Mouse (Mus musculus) heart, embryonic 14.5 days (tissue): ENCODE measurements around the gene Slc22a3. TPM values are rescaled to one million over a fixed set of nuclear protein-coding genes. Genes with fewer than 3 reads are reported as not detected.

Source experiments
- ATAC-seq: fragments of 200-750 bp; cut with Nextera tagmentation; 2 replicates; pipeline ENCODE4 v1.8.0; 2017; ENCODE audit warnings: low read depth, moderate TSS enrichment; ENCODE audit not compliant: insufficient number of reproducible peaks, insufficient read depth, low FRiP score
- H3K27ac ChIP-seq, 2 experiments: fragments of 200-500 bp in 1 of 2; fragments of 300-500 bp in 1 of 2; sonication (generic) in 1 of 2; replicated peaks in 1 of 2; 2 replicates each; pipeline ENCODE4 v1.5.1; 2012 to 2014; ENCODE audit warnings: low read depth in 2 of 2, low read length in 2 of 2, control low read depth in 1 of 2, mild to moderate bottlenecking in 1 of 2, mixed read lengths in 1 of 2; ENCODE audit not compliant: control insufficient read depth in 1 of 2, insufficient read depth in 1 of 2
- H3K27me3 ChIP-seq: fragments of 300-500 bp; sonication (generic); 2 replicates; pipeline ENCODE4 v1.6.1; 2014; ENCODE audit warnings: mild to moderate bottlenecking, low read length, control low read depth; ENCODE audit not compliant: control insufficient read depth, insufficient read depth
- H3K36me3 ChIP-seq: fragments of 300-500 bp; sonication (generic); 2 replicates; pipeline ENCODE4 v1.6.1; 2014; ENCODE audit warnings: mild to moderate bottlenecking, control low read depth, low read length, mixed read lengths; ENCODE audit not compliant: control insufficient read depth, insufficient read depth
- H3K4me1 ChIP-seq, 2 experiments: fragments of 200-500 bp in 1 of 2; fragments of 300-500 bp in 1 of 2; sonication (generic) in 1 of 2; 2 replicates each; pipeline ENCODE4 v1.6.1; 2012 to 2014; ENCODE audit warnings: low read length in 2 of 2, control low read depth in 1 of 2, mixed read lengths in 1 of 2; ENCODE audit not compliant: control insufficient read depth in 2 of 2, insufficient read depth in 2 of 2
- H3K4me2 ChIP-seq: fragments of 300-500 bp; sonication (generic); 2 replicates; pipeline ENCODE4 v1.6.1; 2014; ENCODE audit warnings: mild to moderate bottlenecking, low read length
- H3K4me3 ChIP-seq, 2 experiments: fragments of 200-500 bp in 1 of 2; fragments of 300-500 bp in 1 of 2; sonication (generic) in 1 of 2; 2 replicates each; pipeline ENCODE4 v1.5.1; 2012 to 2014; ENCODE audit warnings: low read length in 2 of 2, mild to moderate bottlenecking in 2 of 2, control low read depth in 1 of 2, low read depth in 1 of 2, moderate library complexity in 1 of 2; ENCODE audit not compliant: control insufficient read depth in 1 of 2, insufficient read depth in 1 of 2
- H3K9ac ChIP-seq: fragments of 300-500 bp; sonication (generic); 2 replicates; pipeline ENCODE4 v1.6.1; 2014; ENCODE audit warnings: mild to moderate bottlenecking, low read length
- H3K9me3 ChIP-seq: fragments of 300-500 bp; sonication (generic); 2 replicates; pipeline ENCODE4 v1.6.1; 2016; ENCODE audit warnings: low read length, control low read depth; ENCODE audit not compliant: control insufficient read depth
- WGBS: fragments of 180-500 bp; shearing (Covaris S2); extraction: QIAGEN DNeasy Blood & Tissue Kit; methylation state at CpG from one replicate; pipeline ENCODE4 v1.1.7; 2014; 5-methylcytosine and 5-hydroxymethylcytosine counted together
- polyA plus RNA-seq: library from polyadenylated mRNA; unstranded; fragments of >200 nt; fragmentation: Nextera tagmentation; extraction: Ambion mirVana; gene quantifications from 2 replicates; pipeline ENCODE4 v1.2.1, GENCODE M21; 2014

Gene Slc22a3
- 0.27 and 0.45 TPM in 2 replicates for polyA plus RNA-seq

DNA sequence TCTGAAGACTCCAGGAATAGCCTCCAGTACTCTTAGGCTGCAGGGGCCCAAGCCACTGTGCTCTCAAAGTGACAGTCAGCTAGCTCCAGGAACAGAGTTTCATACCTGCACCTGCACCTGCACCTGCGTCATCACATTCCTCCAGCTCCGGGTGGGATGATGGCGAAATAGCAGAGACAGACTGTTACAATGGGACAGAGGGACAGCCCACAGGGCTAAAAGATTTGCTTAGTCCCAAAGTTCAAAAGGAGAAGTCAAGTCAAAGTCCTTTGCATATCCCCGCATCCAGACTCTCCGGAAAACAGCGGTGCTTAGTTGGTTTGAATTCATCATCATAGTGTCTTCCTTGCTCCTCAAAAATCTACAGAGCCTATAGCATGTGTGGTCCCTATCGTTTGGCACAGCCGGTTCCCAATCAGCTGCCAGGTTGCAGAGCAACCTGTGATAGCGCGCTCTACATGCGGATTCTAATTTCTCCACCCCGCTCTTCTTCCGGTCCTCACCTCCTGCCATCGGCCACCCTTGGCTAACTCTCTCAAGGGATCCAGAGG is at the start of gene Slc22a3:
Gene Slc22a3 (minus strand): TSS at position 51 of the 551 bp plus-strand sequence.
- peak within 1 kb of the TSS; percentile 49; the same call in 1 of the 2 replicates for H3K9ac ChIP-seq
- ATAC-seq = no peak
- H3K4me3 ChIP-seq = peak within 1 kb of the TSS; percentile 32 to 48
- H3K36me3 ChIP-seq = no peaks in the 10 kb centered on the region
- peaks cover 2 to 3% of the 10 kb centered on the region in 2 experiments; a peak in 1 of 4 replicates for H3K4me1 ChIP-seq
- H3K27ac ChIP-seq = no peak within 1 kb of the TSS
- peaks cover 54% of the 10 kb centered on the region for H3K27me3 ChIP-seq
- peak within 1 kb of the TSS; percentile 79 for H3K4me2 ChIP-seq
- WGBS = 20% methylated on average over 14 of the region's 14 CpGs
- no peaks in the 10 kb centered on the region for H3K9me3 ChIP-seq

- H3K4me1 ChIP-seq = peaks cover 7 to 8% of the 10 kb centered on the region in 2 experiments
- 56% methylated on average over 13 of the region's 13 CpGs for WGBS
- no peak for ATAC-seq
These were observed 27.0 kb upstream of the Slc22a3 start for GRCm38 (mm10) chr17:12534353-12535145.

GRCm38 (mm10) chr17:12532115-12532514 is 24.6 kb upstream of the Slc22a3 start:
- H3K4me2 ChIP-seq = no peak overlapping the region
- WGBS = 37% methylated on average over 5 of the region's 5 CpGs
- H3K27me3 ChIP-seq = no peaks in the 10 kb centered on the region
- no peak for ATAC-seq
- no peak overlapping the region for H3K9ac ChIP-seq
- no peaks in the 10 kb centered on the region for H3K36me3 ChIP-seq
- no peak overlapping the region for H3K4me3 ChIP-seq
- no peaks in the 10 kb centered on the region for H3K9me3 ChIP-seq
- no peak overlapping the region for H3K27ac ChIP-seq
- H3K4me1 ChIP-seq = peaks cover 8% of the 10 kb centered on the region in 2 experiments

More at GRCm38 (mm10) chr17:12534353-12535145, 27.0 kb upstream of the Slc22a3 start:
- H3K4me3 ChIP-seq = no peak overlapping the region
- no peak overlapping the region for H3K9ac ChIP-seq
- no peaks in the 10 kb centered on the region for H3K9me3 ChIP-seq
- no peak overlapping the region for H3K27ac ChIP-seq
- H3K27me3 ChIP-seq = no peaks in the 10 kb centered on the region
- H3K36me3 ChIP-seq = no peaks in the 10 kb centered on the region
- no peak overlapping the region for H3K4me2 ChIP-seq

GRCm38 (mm10) chr17:12530081-12530480 is 22.6 kb upstream of the Slc22a3 start:
- WGBS = 28% methylated on average over 6 of the region's 6 CpGs
- Histone ChIP-seq H3K27me3 (no peaks in the 10 kb centered on the region), H3K9me3 (no peaks in the 10 kb centered on the region), H3K9ac (no peak overlapping the region), H3K27ac (0 out of 4 replicates have a peak overlapping the region, but pooled peaks of 1 of the 2 experiments have one; percentile 35), H3K4me1 (peaks cover 8% of the 10 kb centered on the region in 2 experiments), H3K4me2 (no peak overlapping the region), H3K4me3 (no peak overlapping the region), H3K36me3 (no peaks in the 10 kb centered on the region)
- ATAC-seq = no peak

DNA sequence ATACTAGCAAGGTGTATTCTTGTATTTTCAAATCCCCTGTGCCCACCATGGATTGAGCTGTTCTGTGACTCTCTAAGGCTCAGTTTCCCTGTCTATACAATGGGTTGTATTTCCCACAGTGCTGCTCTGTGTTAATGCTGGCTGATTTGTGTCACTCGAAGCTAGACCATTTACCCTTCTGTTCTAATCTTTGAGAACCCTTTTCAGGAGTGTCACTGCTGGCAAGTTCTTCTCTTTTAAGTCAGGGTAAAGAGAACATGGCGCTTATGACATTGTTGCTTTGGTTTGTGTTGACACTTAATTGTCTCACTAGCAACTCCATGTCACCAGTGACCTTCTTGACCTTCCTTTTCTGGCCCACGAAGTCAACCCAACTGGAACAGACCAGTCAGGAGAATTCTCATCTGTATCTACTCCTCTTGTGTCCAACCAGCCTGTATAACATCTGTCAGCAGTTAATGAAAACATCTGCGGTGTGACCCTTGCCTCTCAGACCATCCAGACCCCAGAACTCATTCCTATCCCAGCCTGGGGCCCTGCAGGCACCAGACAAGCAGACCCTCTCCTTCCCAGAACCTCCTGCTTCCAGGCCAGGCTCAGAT is 22.0 kb upstream of the Slc22a3 start:
- H3K9me3 ChIP-seq = no peaks in the 10 kb centered on the region
- 35% methylated on average over 4 of the region's 4 CpGs for WGBS
- no peak overlapping the region for H3K9ac ChIP-seq
- peaks cover 8% of the 10 kb centered on the region in 2 experiments for H3K4me1 ChIP-seq
- no peaks in the 10 kb centered on the region for H3K36me3 ChIP-seq
- H3K27me3 ChIP-seq = no peaks in the 10 kb centered on the region
- no peak overlapping the region for H3K27ac ChIP-seq
- H3K4me2 ChIP-seq = no peak overlapping the region
- ATAC-seq = no peak
- no peak overlapping the region for H3K4me3 ChIP-seq

DNA sequence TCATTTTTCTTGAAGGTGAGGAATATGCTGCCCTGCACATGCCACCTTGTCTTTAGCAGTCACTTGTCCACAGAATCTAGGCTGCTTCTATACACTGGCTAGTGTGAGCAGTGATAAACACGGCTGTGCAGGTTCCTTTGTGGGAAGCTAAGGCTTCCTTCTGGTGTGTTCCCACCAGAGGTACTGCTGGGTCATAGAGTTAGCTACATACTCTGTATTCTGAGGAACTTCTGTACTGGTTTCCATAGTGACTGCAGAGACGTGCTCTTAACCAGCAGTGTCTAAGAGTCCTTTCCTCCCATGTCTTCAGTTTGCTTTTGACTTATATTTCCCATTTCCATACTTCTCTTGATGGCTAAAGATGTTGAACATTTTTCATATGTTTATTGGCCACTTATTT is 11.6 kb upstream of the Slc22a3 start:
- H3K4me3 ChIP-seq = no peak overlapping the region
- no peak overlapping the region for H3K4me2 ChIP-seq
- H3K27ac ChIP-seq = no peak overlapping the region
- H3K36me3 ChIP-seq = no peaks in the 10 kb centered on the region
- no peak overlapping the region for H3K9ac ChIP-seq
- no peaks in the 10 kb centered on the region for H3K4me1 ChIP-seq
- no peaks in the 10 kb centered on the region for H3K27me3 ChIP-seq
- 0 out of 2 replicates have a peak, but pooled peaks cover 4% of the 10 kb centered on the region for H3K9me3 ChIP-seq
- 61% methylated on average over 2 of the region's 2 CpGs for WGBS
- ATAC-seq = no peak

DNA sequence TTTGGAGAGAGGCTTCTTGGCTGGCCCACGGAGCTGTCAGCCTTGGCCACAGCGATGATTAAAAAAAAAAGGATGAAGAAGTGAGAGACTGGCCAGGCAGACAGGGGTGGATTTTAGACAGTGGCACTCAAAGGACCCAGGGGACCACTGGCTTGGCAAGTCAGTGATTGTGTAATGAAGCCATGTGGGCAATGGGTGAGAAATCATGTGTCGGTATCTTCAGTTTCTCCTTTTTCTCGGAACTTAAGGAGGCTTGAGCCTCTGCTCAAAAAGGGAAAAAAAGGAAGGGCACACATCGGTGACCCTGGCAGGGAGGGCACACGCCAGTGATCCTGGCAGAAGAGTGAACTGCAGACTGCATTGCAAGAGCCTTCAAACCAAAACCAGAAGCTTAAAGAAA is 10.7 kb upstream of the Slc22a3 start:
- H3K9me3 ChIP-seq = 0 out of 2 replicates have a peak, but pooled peaks cover 8% of the 10 kb centered on the region
- ATAC-seq = no peak
- H3K4me2 ChIP-seq = no peak overlapping the region
- no peaks in the 10 kb centered on the region for H3K4me1 ChIP-seq
- no peak overlapping the region for H3K27ac ChIP-seq
- WGBS = 80% methylated on average over 6 of the region's 6 CpGs
- H3K27me3 ChIP-seq = no peaks in the 10 kb centered on the region
- H3K9ac ChIP-seq = no peak overlapping the region
- no peak overlapping the region for H3K4me3 ChIP-seq
- H3K36me3 ChIP-seq = no peaks in the 10 kb centered on the region
